Mouse (Mus musculus): ENCODE results near the gene Gm49510.

Gene Gm49510

DNA sequence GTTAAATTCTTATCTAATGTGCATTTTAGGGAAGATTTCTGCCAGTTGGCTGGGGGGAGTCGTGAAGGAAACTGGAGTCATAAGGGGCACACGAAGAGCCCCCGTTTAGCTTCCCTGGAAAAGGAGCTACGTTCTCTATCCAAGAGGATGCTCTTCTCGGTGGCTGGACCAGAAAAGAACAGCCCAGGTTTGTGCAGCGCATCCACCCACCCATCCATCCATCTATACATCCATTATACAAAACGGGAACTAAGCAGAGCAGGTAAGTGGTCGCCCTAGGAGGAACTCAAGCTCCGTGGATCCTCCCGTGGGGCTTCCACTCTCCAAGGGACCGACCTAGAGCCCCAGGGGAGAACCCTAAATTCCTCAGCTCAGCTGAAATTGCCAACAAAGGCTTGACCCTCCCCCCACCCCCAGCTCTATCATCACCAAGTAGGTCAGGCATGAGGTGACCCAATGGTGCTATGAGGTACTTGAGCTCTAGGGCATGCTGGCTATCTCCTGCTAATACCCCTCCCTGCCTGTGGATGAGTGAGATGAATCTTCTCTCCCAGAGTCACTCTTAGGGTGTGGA lies 48.8 kb downstream of the Gm49510 start:
- no peak for DNase-seq

DNA sequence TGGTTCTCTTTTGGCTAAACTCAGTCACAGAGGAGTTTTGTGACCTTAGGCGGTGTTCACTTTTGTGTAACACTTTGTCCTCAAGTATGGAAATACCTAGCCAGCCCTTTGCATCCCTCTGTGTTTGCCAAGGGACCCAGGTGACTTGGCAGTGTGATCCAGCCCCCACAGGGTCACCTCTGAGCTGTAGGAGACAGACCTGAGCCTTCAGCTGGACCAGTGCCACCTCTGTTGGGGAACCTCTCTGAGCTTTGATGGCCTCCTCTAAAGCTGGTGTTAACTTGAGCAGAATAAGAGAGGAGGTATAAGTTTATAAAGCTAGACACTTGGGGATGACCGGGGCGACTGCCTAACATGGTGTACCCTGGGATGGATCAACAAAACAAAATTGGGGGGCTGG lies 49.4 kb downstream of the Gm49510 start:
- no peak for DNase-seq

DNA sequence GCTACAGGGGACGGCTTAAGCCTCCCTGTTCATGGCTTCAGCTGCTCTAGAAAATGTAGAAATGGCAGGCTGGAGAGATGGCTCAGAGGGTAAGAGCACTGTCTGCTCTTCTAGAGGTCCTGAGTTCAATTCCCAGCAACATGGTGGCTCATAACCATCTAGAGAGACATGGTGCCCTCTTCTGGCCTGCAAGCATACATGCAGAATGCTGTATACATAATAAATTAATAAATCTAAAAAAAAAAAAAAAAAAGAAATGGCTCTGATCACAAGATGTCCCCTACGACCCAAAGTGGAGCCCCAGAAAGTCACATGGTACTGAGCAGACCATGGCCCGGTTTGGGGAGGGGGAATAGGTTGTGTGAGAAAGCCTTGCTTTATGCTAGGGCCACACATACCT lies 56.2 kb downstream of the Gm49510 start:
- no peak for DNase-seq

DNA sequence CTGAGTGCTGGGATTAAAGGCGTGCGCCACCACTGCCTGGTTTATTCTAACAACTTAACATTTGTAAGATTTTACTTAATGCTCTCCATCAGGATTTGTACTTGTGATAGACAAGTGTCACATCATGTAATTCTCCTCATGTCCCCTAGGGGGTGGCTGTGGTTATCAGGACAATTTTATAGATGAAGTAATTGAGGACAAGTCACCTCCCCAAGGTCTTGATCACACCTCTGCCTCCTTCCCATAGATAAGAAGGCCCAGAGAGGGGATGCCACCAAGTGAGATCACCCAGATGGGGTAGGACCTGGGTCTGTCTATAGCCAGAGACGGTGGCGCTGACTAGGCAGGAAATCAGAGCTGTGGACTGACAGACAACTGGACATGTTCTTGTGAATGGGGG lies 56.9 kb downstream of the Gm49510 start:
- no peak for DNase-seq

DNA sequence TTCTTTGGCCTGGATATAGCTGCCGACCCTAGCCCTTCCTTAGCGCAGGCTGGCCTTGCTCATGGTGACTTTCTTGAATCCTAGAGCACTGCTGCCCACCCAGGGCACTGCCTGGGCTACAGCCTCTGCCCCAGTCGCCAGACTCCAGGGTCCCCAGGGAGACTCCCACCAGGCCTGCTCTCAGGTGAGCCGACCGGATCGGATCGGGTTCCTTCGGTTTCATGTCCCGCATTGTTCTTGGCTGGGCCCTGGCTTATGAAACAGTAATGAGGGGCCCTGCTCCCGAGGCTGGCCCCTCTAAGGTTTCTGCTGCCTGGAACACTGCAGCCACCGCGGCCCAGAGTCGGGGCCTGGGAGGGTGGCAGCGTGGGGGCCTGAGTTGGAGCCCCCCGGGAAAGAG lies 57.6 kb downstream of the Gm49510 start:
- no peak for DNase-seq

GRCm38 (mm10) chr15:78959537-78959936 lies 60.1 kb downstream of the Gm49510 start:
- no peak for DNase-seq

DNA sequence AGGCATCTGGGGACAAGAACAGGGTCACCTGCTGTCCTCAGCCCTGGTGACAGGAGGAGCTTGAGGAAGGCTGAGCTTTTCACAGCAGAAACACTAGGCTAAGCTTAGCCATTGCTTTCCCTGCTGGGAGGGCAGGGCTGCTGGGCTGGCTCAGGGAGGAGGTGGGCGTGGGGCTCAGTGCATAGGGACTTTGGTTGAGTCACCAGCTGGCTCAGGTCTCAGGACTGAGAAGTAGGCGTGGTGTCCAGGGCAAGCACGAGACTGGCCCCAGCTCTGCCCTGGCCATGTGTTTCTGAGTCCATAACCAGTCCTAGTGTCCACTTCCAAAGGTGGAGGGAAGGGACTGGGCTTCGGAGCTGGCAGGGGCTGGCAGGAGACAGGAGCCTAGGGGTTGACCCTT lies 60.6 kb downstream of the Gm49510 start:
- DNase-seq, result no peak

- DNase-seq, result peak; percentile 86 to 91
These were observed 63.4 kb downstream of the Gm49510 start for GRCm38 (mm10) chr15:78962885-78963284.
